Mouse (Mus musculus) intestine, embryonic 15.5 days (tissue): Measurements from ENCODE around the gene Olfr476. TPM values are rescaled to one million over a fixed set of nuclear protein-coding genes. Genes with fewer than 3 reads are reported as not detected.
"Not testable (repeated sequence)": the region's sequence is repeated elsewhere in the genome, so short reads cannot be mapped to it uniquely, and the experiment has no call there.

Source experiments
- ATAC-seq: fragments of 200-750 bp; cut with Nextera tagmentation; 2 replicates; pipeline ENCODE4 v1.8.0; 2017; ENCODE audit warnings: moderate TSS enrichment, moderate library complexity
- H3K27ac ChIP-seq: fragments of 300-500 bp; sonication (generic); 2 replicates; pipeline ENCODE4 v1.5.1; 2015; ENCODE audit warnings: mild to moderate bottlenecking, inconsistent platforms
- H3K27me3 ChIP-seq: fragments of 300-500 bp; sonication (generic); replicated peaks from 2 replicates; pipeline ENCODE4 v1.6.1; 2015; ENCODE audit warnings: inconsistent platforms
- H3K36me3 ChIP-seq: fragments of 300-500 bp; sonication (generic); 2 replicates; pipeline ENCODE4 v1.6.1; 2015; ENCODE audit warnings: inconsistent platforms
- H3K4me1 ChIP-seq: fragments of 300-500 bp; sonication (generic); replicated peaks from 2 replicates; pipeline ENCODE4 v1.6.1; 2015; ENCODE audit warnings: inconsistent platforms
- H3K4me2 ChIP-seq: fragments of 300-500 bp; sonication (generic); replicated peaks from 2 replicates; pipeline ENCODE4 v1.6.1; 2015; ENCODE audit warnings: mild to moderate bottlenecking, inconsistent platforms
- H3K4me3 ChIP-seq: fragments of 300-500 bp; sonication (generic); replicated peaks from 2 replicates; pipeline ENCODE4 v1.5.1; 2015; ENCODE audit warnings: inconsistent platforms
- H3K9ac ChIP-seq: fragments of 300-500 bp; sonication (generic); 2 replicates; pipeline ENCODE4 v1.6.1; 2015; ENCODE audit warnings: inconsistent platforms
- H3K9me3 ChIP-seq: fragments of 300-500 bp; sonication (generic); 2 replicates; pipeline ENCODE4 v1.6.1; 2016; ENCODE audit warnings: inconsistent platforms
- WGBS: fragments of 180-500 bp; shearing (Covaris S2); methylation state at CpG from one replicate; pipeline ENCODE4 v1.1.7; 2015; 5-methylcytosine and 5-hydroxymethylcytosine counted together
- polyA plus RNA-seq: library from polyadenylated mRNA; unstranded; fragments of >200 nt; fragmentation: Nextera tagmentation; extraction: Ambion mirVana; gene quantifications from 2 replicates; pipeline ENCODE4 v1.2.1, GENCODE M21; 2015

The Olfr476 gene
- polyA plus RNA-seq: not detected in 2 replicates

DNA sequence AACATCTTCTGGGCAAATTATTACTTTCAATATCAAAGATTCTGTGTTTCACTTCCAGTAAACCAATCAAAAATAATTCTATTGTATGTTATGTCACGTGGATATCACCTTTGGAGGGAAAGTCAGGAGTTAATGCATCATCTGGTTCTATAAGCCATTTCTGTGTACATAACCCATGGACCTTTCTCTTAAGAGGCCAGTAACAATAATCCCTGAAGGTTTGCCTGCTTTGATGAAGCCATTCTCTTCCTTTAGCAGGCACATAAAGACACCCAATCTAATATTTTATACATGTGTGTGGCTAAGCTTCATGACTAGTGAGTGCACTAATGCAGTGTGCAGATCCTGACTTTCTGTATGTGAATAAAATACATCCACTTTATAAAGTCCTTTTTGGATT, at the start of gene Olfr476:
Gene Olfr476 (plus strand): TSS at position 301 of the 400 bp plus-strand sequence.
- ATAC-seq: no peak
- Histone ChIP-seq H3K27ac (no peak within 1 kb of the TSS), H3K9me3 (no peaks in the 10 kb centered on the region), H3K4me3 (no peak within 1 kb of the TSS), H3K36me3 (no peaks in the 10 kb centered on the region), H3K9ac (no peak within 1 kb of the TSS), H3K4me2 (no peak within 1 kb of the TSS), H3K4me1 (no peaks in the 10 kb centered on the region), H3K27me3 (no peaks in the 10 kb centered on the region)
- 60% methylated on average over 1 of the region's 1 CpGs for WGBS

DNA sequence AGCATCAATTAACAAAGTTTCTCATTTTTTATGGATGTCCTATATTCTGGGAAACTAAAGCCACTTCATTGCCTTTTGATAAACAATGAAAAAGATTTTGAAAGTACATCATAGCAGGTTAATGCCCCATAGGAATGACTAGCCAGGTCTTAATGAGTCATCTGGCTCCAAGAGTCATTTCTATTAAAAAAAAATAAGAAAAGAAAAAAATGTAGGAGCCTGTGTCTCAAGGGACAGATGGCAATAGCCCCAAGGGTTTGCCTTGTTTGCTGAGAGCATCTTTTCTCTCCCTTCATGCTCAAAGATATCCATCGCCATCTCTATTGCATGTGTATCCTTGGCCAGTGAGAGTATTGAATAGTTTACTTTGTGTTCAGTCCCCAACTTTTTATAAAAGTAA, 34.5 kb upstream of the Olfr476 start, which contains the start of gene Olfr473:
Gene Olfr473 (plus strand): TSS at position 301 of the 400 bp plus-strand sequence.
- H3K36me3 ChIP-seq: no peaks in the 10 kb centered on the region
- no peaks in the 10 kb centered on the region for H3K4me1 ChIP-seq
- no peaks in the 10 kb centered on the region for H3K27me3 ChIP-seq
- H3K4me3 ChIP-seq: no peak within 1 kb of the TSS
- ATAC-seq: no peak
- WGBS: 89% methylated on average over 1 of the region's 1 CpGs
- no peak within 1 kb of the TSS for H3K9ac ChIP-seq
- H3K4me2 ChIP-seq: no peak within 1 kb of the TSS
- H3K27ac ChIP-seq: no peak within 1 kb of the TSS
- no peaks in the 10 kb centered on the region for H3K9me3 ChIP-seq

DNA sequence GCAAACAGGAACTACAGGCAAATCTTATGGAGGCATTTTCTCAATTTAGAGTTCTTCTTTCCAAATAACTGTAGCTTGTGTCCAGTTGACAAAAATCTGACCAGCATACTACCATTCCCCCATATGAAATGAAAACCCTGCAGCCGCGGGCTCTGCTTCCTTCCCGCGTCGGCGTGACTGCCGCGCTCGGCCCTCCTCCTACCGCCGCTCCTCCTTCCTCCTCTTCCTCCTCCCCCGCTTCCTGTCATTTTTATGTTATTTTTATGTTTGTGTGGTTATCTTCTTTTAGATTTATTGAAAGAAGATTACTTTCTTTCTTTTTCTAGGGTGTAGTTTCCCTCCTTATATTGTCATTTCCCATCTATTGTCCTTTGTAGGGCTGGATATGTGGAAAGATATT, 12.1 kb upstream of the Olfr476 start:
- H3K36me3 ChIP-seq, H3K27ac ChIP-seq, ATAC-seq, H3K4me3 ChIP-seq, H3K9ac ChIP-seq, H3K4me1 ChIP-seq, H3K4me2 ChIP-seq, H3K9me3 ChIP-seq, H3K27me3 ChIP-seq: not testable (repeated sequence)
- WGBS: 95% methylated on average over 12 of the region's 12 CpGs

DNA sequence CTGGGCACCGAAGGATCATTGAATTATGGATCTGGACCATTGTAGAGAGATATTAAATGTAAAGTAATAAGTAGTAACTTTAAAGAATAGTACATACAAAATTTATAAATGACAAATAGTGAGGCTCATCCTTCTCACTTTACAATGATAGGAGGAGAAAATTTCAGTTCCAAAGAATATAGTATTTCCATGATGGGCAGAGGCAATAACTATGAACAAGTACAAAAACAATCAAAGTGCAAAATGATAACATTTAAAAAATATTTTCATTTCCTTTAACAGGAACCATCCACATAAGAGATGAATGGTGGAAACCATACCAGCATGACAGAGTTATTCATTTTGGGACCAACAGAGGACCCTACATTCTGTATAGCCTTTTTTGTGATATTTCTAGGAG, 10.3 kb upstream of the Olfr476 start, which contains the start of gene Olfr474:
Gene Olfr474 (plus strand): TSS at position 301 of the 400 bp plus-strand sequence.
- Histone ChIP-seq H3K4me3 (no peak within 1 kb of the TSS), H3K4me2 (no peak within 1 kb of the TSS), H3K27ac (no peak within 1 kb of the TSS), H3K9me3 (no peaks in the 10 kb centered on the region), H3K4me1 (no peaks in the 10 kb centered on the region), H3K9ac (no peak within 1 kb of the TSS), H3K27me3 (no peaks in the 10 kb centered on the region), H3K36me3 (no peaks in the 10 kb centered on the region)
- 88% methylated on average over 1 of the region's 1 CpGs for WGBS
- no peak for ATAC-seq

DNA sequence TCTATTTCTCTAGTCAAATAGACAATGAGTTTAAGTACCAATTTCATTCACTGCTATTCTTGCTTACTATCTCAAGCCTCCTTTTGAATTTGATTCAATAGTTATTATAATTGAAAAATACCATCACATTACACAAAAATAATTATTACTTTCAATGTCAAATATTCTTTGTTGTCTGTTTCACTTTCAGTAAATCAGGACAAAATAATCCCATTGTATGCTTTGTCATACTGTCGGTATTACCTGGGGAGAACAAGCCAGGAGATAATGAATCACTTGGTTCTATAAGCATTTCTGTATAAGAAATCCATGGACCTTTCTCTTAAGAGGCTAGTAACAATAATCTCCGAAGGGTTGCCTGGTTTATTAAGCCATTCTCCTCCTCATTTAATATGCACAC, 21.8 kb downstream of the Olfr476 start, which contains the start of gene Olfr477:
Gene Olfr477 (plus strand): TSS at position 301 of the 400 bp plus-strand sequence.
- ATAC-seq: no peak
- no peak within 1 kb of the TSS for H3K4me3 ChIP-seq

DNA sequence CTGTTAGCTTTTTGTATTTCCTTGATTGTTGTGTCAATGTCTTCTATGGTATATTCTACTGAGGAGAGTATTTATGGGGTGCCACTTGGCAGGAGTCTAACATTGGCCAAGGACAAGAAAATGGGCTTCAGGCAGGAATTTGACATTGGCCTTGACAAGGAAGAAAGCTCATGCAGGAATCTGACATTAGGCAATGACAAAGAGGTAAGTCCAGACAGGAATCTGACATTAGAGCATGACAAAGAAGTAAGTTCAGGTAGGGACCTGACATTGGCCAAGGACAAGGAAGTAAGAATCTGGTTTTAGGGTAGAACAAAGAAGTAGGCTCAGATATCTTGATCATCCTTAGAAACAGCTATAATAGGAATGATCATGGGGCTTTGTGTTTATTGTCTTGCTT, 49.7 kb downstream of the Olfr476 start:
- not testable (repeated sequence) for H3K27me3 ChIP-seq, H3K9ac ChIP-seq, ATAC-seq, H3K36me3 ChIP-seq, H3K4me3 ChIP-seq, H3K9me3 ChIP-seq, H3K4me2 ChIP-seq, H3K27ac ChIP-seq, H3K4me1 ChIP-seq

More for the DNA sequence above, 21.8 kb downstream of the Olfr476 start, which contains the start of gene Olfr477:
- no peaks in the 10 kb centered on the region for H3K4me1 ChIP-seq
- H3K27ac ChIP-seq: no peak within 1 kb of the TSS
- no peak within 1 kb of the TSS for H3K9ac ChIP-seq
- no peaks in the 10 kb centered on the region for H3K36me3 ChIP-seq
- H3K9me3 ChIP-seq: no peaks in the 10 kb centered on the region
- 78% methylated on average over 2 of the region's 2 CpGs for WGBS
- no peak within 1 kb of the TSS for H3K4me2 ChIP-seq
- H3K27me3 ChIP-seq: no peaks in the 10 kb centered on the region

Other genes starting within 250 kb of the Olfr476 start
- 0.14 and 0.15 TPM in 2 replicates for gene Cyb5r2, start 206.8 kb upstream of the Olfr476 start, polyA plus RNA-seq
- not detected in 2 replicates for gene Ovch2, start 163.6 kb upstream of the Olfr476 start, polyA plus RNA-seq
- not detected in 2 replicates for gene Olfr467, start 152.5 kb upstream of the Olfr476 start, polyA plus RNA-seq
- not detected in 2 replicates for gene Olfr469, start 139.3 kb upstream of the Olfr476 start, polyA plus RNA-seq
- gene Olfr470, start 117.3 kb upstream of the Olfr476 start, polyA plus RNA-seq: not detected in 2 replicates
- gene Olfr472, start 66.9 kb upstream of the Olfr476 start, polyA plus RNA-seq: not detected in 2 replicates
- not detected in 2 replicates for gene Olfr473, start 34.4 kb upstream of the Olfr476 start, polyA plus RNA-seq
- gene Olfr474, start 10.2 kb upstream of the Olfr476 start, polyA plus RNA-seq: not detected in 2 replicates
- gene Olfr477, start 21.9 kb downstream of the Olfr476 start, polyA plus RNA-seq: not detected in 2 replicates
- not detected in 2 replicates for gene Olfr478, start 69.2 kb downstream of the Olfr476 start, polyA plus RNA-seq
- gene Olfr479, start 85.9 kb downstream of the Olfr476 start, polyA plus RNA-seq: not detected in 2 replicates
- not detected in 2 replicates for gene Olfr480, start 102.5 kb downstream of the Olfr476 start, polyA plus RNA-seq
- not detected in 2 replicates for gene Olfr481, start 115.1 kb downstream of the Olfr476 start, polyA plus RNA-seq
- gene Olfr482, start 132.8 kb downstream of the Olfr476 start, polyA plus RNA-seq: 0.09 TPM in 1 of 2 replicates, not detected in the other
- gene Olfr483, start 136.0 kb downstream of the Olfr476 start, polyA plus RNA-seq: not detected in 2 replicates
- not detected in 2 replicates for gene Olfr484, start 162.6 kb downstream of the Olfr476 start, polyA plus RNA-seq
- gene Olfr485, start 195.1 kb downstream of the Olfr476 start, polyA plus RNA-seq: not detected in 2 replicates
- gene Olfr486, start 207.9 kb downstream of the Olfr476 start, polyA plus RNA-seq: not detected in 2 replicates
- gene Olfr487, start 249.8 kb downstream of the Olfr476 start, polyA plus RNA-seq: not detected in 2 replicates